Mouse (Mus musculus) intestine, embryonic 15.5 days (tissue): ENCODE results near the gene 4931428F04Rik. TPM values are rescaled to one million over a fixed set of nuclear protein-coding genes. Genes with fewer than 3 reads are reported as not detected.
"Not testable (repeated sequence)": the region's sequence is repeated elsewhere in the genome, so short reads cannot be mapped to it uniquely, and the experiment has no call there.

Source experiments
- ATAC-seq: fragments of 200-750 bp; cut with Nextera tagmentation; 2 replicates; pipeline ENCODE4 v1.8.0; 2017; ENCODE audit warnings: moderate TSS enrichment, moderate library complexity
- H3K27ac ChIP-seq: fragments of 300-500 bp; sonication (generic); 2 replicates; pipeline ENCODE4 v1.5.1; 2015; ENCODE audit warnings: mild to moderate bottlenecking, inconsistent platforms
- H3K27me3 ChIP-seq: fragments of 300-500 bp; sonication (generic); replicated peaks from 2 replicates; pipeline ENCODE4 v1.6.1; 2015; ENCODE audit warnings: inconsistent platforms
- H3K36me3 ChIP-seq: fragments of 300-500 bp; sonication (generic); 2 replicates; pipeline ENCODE4 v1.6.1; 2015; ENCODE audit warnings: inconsistent platforms
- H3K4me1 ChIP-seq: fragments of 300-500 bp; sonication (generic); replicated peaks from 2 replicates; pipeline ENCODE4 v1.6.1; 2015; ENCODE audit warnings: inconsistent platforms
- H3K4me2 ChIP-seq: fragments of 300-500 bp; sonication (generic); replicated peaks from 2 replicates; pipeline ENCODE4 v1.6.1; 2015; ENCODE audit warnings: mild to moderate bottlenecking, inconsistent platforms
- H3K4me3 ChIP-seq: fragments of 300-500 bp; sonication (generic); replicated peaks from 2 replicates; pipeline ENCODE4 v1.5.1; 2015; ENCODE audit warnings: inconsistent platforms
- H3K9ac ChIP-seq: fragments of 300-500 bp; sonication (generic); 2 replicates; pipeline ENCODE4 v1.6.1; 2015; ENCODE audit warnings: inconsistent platforms
- H3K9me3 ChIP-seq: fragments of 300-500 bp; sonication (generic); 2 replicates; pipeline ENCODE4 v1.6.1; 2016; ENCODE audit warnings: inconsistent platforms
- WGBS: fragments of 180-500 bp; shearing (Covaris S2); methylation state at CpG from one replicate; pipeline ENCODE4 v1.1.7; 2015; 5-methylcytosine and 5-hydroxymethylcytosine counted together
- polyA plus RNA-seq: library from polyadenylated mRNA; unstranded; fragments of >200 nt; fragmentation: Nextera tagmentation; extraction: Ambion mirVana; gene quantifications from 2 replicates; pipeline ENCODE4 v1.2.1, GENCODE M21; 2015

4931428F04Rik gene
- polyA plus RNA-seq, 1 experiment from 2014 or later: 8.6 TPM

DNA sequence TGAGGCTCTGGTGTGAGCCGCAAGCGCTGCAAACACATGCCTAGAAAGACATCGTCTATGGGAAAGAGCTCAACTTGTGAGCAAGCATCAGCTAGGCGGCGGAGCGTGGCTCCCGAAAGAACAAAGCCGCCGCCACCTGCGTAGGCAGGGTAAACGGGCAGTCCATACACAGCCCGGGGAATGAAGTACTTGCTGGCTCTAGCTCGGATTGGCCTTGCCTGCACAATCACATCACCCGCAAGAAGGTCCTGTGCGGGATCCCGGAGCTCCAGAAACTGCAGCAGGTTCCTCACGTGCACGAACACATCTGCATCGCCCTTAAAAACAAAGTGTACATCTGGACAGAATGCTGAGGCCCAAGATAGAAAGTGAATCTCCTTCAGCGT lies 35.9 kb downstream of the 4931428F04Rik start:
- Histone ChIP-seq H3K9me3 (no peaks in the 10 kb centered on the region), H3K4me1 (peaks cover 22% of the 10 kb centered on the region), H3K27ac (peak overlapping the region; percentile 86; the same call in 1 of the 2 replicates), H3K4me2 (peak overlapping the region; percentile 99), H3K4me3 (peak overlapping the region; percentile 61), H3K9ac (peak overlapping the region; percentile 71), H3K36me3 (peaks cover 27% of the 10 kb centered on the region), H3K27me3 (peaks cover 5% of the 10 kb centered on the region; the same call in 1 of the 2 replicates)
- WGBS: 44% methylated on average over 20 of the region's 20 CpGs
- peak; percentile 19 for ATAC-seq

DNA sequence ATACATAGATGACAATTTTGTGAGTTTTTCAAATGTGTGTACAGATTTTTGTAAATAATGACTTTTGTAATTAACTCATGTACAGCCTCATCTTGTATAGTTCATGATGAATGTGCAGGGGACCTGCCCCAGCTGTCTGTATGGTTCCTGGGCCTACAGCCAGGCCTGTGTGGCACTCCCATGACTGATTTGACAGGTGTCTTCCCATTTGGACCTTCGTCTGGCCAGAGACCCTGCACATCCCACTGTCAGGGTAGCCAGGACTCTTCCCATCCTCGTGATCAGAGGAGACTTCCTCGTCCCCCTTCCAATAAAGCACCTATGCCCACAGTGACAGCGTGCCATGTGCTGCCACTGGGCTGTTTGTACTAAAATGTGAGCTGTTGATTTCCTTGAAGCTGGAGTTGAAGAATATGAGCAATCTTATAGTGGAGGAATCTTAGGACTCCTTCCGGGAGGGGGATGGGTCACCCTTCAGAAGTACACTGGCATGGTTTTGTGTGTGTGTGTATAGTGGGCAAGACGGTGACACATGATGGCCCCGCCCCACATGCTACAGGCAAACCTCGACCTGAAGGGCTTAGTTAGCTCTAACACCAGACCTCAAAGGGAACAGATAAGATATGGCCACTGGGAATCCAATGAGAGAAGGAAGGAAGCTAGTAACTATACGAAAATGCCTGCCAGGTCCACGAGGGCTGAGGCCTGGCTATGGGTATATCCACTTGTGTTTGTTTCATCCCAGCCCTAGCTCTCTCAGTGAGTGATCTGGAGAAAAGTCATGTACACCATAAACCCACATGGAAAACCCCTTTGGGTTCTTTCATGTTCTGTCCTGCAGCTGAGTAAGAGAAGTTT lies 36.8 kb downstream of the 4931428F04Rik start:
- Histone ChIP-seq H3K4me3 (no peak overlapping the region), H3K27ac (no peak overlapping the region), H3K9ac (no peak overlapping the region), H3K4me1 (peaks cover 22% of the 10 kb centered on the region), H3K27me3 (no peaks in the 10 kb centered on the region), H3K9me3 (no peaks in the 10 kb centered on the region), H3K4me2 (no peak overlapping the region), H3K36me3 (peaks cover 29% of the 10 kb centered on the region)
- no peak for ATAC-seq
- WGBS: 81% methylated on average over 10 of the region's 10 CpGs

DNA sequence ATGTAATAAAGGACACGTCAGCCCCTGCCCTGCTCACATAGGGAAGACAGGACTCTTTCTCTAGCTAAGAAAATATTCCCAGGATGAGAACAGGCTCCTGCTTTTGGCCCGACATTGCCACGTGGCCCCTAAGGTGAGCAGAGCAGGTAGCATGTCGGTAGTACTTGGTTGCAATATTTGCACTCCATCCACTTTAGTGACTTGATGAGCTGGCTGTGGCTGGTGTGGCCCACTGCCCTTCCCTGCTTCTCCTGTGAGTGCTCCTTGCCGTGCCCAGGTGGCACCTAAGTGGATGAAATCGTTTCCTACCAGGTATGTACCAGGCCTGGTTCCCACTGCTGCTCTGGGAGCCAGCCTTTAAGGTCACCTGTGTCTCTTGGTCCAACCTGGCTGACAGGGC lies 37.7 kb downstream of the 4931428F04Rik start:
- Histone ChIP-seq H3K4me3 (no peak overlapping the region), H3K9me3 (no peaks in the 10 kb centered on the region), H3K9ac (no peak overlapping the region), H3K4me2 (no peak overlapping the region), H3K27me3 (no peaks in the 10 kb centered on the region), H3K36me3 (peaks cover 32% of the 10 kb centered on the region), H3K27ac (no peak overlapping the region), H3K4me1 (peaks cover 22% of the 10 kb centered on the region)
- 93% methylated on average over 6 of the region's 6 CpGs for WGBS
- ATAC-seq: no peak

DNA sequence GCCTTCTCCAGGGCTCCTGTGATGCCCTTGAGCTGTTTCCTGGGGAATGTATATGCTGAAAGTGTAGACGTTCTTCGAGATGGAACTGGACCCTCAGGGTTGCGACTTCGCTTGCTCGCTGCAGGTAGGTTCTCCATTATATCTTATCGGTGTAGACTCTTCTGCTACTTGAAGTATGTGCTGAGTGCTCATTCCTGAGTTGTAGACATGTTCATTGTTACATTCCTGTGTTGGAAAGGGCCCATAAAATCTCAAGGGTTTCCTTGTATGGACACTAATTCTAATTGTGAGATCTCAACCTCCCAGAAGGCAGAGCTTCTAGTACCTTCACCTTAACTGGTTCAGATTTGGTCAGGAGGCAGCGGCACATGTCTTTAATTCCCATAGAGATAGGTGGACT lies 48.6 kb downstream of the 4931428F04Rik start:
- no peak overlapping the region for H3K4me2 ChIP-seq
- peaks cover 14% of the 10 kb centered on the region for H3K36me3 ChIP-seq
- no peaks in the 10 kb centered on the region for H3K27me3 ChIP-seq
- WGBS: 95% methylated on average over 7 of the region's 7 CpGs
- H3K9me3 ChIP-seq: no peaks in the 10 kb centered on the region
- no peak for ATAC-seq
- H3K4me3 ChIP-seq: no peak overlapping the region
- no peak overlapping the region for H3K27ac ChIP-seq
- H3K4me1 ChIP-seq: no peaks in the 10 kb centered on the region
- H3K9ac ChIP-seq: no peak overlapping the region

DNA sequence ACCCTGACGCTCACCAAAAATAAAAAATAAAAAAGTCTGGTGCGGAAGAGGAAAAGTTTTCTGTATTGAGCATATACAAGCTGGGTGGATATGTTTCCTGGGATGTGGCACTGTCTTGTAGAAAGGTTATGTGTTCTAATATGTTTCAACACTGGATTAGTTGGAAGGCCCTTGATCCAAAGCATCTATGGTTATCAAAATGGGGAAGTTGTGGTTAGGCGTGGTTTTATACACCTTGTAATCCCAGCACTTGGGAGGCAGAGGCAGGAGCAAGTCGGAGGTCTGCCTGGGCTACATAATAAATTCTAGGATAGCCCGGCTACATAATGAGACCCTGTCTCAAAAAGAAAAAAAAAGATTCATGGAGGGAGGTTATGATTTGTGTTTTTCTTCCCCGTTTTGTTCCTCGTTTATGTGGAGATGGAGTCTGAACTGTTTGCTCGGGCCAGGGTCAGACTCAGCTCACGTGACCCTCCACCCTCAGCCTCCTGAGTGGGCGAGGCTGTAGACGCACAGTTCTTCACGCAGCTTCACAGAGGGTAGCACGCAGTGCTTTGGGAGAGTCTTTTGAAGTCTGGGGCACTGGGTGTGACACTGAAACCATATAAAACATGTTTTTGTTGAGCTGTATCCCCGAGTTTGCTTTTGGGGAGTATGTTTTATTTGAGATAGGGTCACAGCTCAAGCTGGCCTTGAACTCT lies 52.1 kb downstream of the 4931428F04Rik start:
- Histone ChIP-seq H3K27me3 (no peaks in the 10 kb centered on the region), H3K27ac (no peak overlapping the region), H3K4me3 (no peak overlapping the region), H3K4me2 (no peak overlapping the region), H3K9me3 (no peaks in the 10 kb centered on the region), H3K4me1 (0 out of 2 replicates have a peak, but pooled peaks cover 2% of the 10 kb centered on the region), H3K9ac (no peak overlapping the region), H3K36me3 (peaks cover 17% of the 10 kb centered on the region)
- ATAC-seq: no peak
- 88% methylated on average over 14 of the region's 14 CpGs for WGBS

DNA sequence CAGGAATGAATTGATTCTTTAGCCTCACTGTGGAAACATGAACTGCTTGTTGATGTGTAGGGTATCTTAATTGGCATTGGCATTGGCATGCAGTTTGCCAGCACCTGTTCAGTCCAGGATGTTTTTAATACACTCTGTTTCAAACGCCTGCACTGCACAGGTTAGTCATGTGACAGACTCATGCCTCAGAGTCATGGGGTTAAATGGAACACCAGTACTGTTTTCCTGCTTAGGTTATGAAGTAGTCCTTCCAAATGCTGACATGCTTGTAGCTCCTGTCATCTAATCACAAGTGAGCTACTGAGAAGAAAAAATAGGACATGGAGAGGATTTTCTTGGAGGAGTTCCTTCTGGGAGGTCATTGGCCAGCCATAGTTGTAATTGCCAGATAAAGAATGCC lies 54.5 kb downstream of the 4931428F04Rik start:
- H3K27ac ChIP-seq: no peak overlapping the region
- H3K4me2 ChIP-seq: no peak overlapping the region
- no peaks in the 10 kb centered on the region for H3K27me3 ChIP-seq
- H3K9me3 ChIP-seq: no peaks in the 10 kb centered on the region
- H3K4me1 ChIP-seq: 0 out of 2 replicates have a peak, but pooled peaks cover 2% of the 10 kb centered on the region
- WGBS: 68% methylated on average over 1 of the region's 1 CpGs
- no peak overlapping the region for H3K9ac ChIP-seq
- no peak overlapping the region for H3K4me3 ChIP-seq
- ATAC-seq: no peak
- peaks cover 8% of the 10 kb centered on the region; the same call in 1 of the 2 replicates for H3K36me3 ChIP-seq

DNA sequence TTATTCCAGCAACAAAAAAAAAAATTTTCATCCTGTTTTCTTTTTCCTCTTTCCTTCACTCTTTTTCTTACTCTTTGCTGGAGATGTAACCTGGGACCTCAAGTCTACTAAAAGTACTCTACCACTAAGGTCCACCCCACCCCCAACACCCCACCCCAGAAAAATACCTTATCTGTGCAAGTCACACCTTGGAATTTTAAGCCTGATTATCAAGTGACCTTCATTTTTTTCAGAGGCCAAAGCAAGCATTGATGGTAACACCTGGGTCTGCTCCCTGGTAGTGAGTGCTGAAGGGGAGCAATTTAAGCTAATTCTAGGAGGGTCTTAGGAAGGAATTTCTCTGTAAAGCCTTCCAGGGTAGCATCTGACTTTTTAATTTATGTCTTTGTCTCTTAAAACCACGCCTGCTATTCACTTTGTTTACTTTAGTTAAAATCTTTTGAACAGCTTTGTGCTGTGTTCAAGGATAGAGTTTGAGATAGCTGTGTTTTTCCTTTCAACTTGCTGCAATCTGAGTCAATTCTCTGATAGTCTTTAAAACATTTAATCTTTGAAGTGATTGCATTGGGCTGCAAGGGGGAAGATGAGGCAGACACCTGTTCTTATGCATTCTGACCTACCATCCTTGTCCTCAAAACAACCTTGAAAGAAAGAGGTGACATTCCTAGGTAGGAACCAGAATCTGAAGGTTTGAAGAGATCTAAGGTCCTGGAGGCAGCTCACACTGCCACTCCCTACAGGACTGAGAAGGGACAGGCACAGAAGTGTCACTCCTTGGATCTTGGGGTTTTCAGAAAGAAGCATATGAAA lies 56.3 kb downstream of the 4931428F04Rik start:
- H3K27me3 ChIP-seq: no peaks in the 10 kb centered on the region
- H3K36me3 ChIP-seq: 0 out of 2 replicates have a peak, but pooled peaks cover 3% of the 10 kb centered on the region
- ATAC-seq: 0 out of 2 replicates have a peak, but pooled peaks have one; percentile 23
- H3K4me1 ChIP-seq: 0 out of 2 replicates have a peak, but pooled peaks cover 2% of the 10 kb centered on the region
- no peak overlapping the region for H3K4me2 ChIP-seq
- H3K4me3 ChIP-seq: no peak overlapping the region
- H3K27ac ChIP-seq: no peak overlapping the region
- 22% methylated on average over 1 of the region's 1 CpGs for WGBS
- no peaks in the 10 kb centered on the region for H3K9me3 ChIP-seq
- H3K9ac ChIP-seq: no peak overlapping the region

DNA sequence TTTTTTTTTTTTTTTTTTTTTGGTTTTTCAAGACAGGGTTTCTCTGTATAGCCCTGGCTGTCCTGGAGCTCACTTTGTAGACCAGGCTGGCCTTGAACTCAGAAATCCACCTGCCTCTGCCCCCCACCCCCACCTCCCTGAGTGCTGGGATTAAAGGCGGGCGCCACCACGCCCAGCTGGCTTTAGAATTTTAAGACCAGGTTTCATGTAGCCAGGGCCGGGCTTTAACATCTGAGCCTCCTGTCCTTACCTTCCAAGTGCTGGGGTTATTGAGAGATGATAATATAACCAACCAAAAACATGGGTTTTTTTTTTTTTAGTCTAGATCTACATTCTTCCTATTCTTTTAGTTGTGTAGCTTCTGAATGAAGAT lies 57.4 kb downstream of the 4931428F04Rik start:
- H3K27me3 ChIP-seq, ATAC-seq, H3K9me3 ChIP-seq, H3K4me2 ChIP-seq, H3K27ac ChIP-seq, H3K9ac ChIP-seq, H3K4me3 ChIP-seq, H3K36me3 ChIP-seq, H3K4me1 ChIP-seq: not testable (repeated sequence)
- 92% methylated on average over 4 of the region's 4 CpGs for WGBS

DNA sequence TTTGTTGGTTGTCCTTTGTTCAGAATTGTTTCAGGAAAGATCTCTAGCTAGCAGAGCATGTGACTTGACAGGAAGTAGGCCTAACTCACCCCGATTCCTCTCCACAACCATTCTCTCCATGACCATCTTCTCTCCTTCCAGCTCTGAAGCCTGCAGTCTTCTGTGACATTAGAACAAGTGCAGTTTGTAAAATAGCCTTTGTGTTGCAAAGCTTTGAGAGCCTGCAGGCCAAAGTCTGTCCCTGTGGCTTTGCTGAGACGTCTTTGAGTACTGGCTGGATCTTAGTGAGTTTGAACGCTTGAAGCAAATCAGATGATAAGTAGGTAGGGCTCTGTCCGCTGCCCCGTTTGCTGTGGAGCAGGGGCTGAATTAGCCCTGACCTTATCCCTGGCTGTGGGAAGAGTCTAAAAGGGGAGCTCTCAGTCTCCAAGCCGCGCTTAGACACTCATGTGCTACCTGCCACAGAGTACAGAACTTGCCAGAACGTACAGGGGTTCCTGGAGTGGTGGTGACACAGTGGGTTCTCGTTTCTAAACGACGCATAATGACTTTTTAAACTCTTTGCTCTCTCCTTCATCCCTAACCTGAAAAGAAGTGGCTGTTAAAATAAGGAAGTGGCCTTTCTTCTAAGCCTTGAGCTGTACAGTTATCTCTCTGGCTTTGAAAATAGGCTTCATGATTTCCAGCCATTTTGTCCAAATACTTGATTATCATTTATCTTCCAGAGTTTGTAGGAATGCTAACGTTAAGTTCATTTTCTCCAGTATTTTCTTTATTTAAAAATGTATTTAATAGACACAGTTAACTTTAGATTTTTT lies 58.0 kb downstream of the 4931428F04Rik start:
- H3K4me2 ChIP-seq: no peak overlapping the region
- H3K27me3 ChIP-seq: no peaks in the 10 kb centered on the region
- no peak overlapping the region for H3K9ac ChIP-seq
- no peak overlapping the region for H3K4me3 ChIP-seq
- 80% methylated on average over 12 of the region's 12 CpGs for WGBS
- H3K36me3 ChIP-seq: 0 out of 2 replicates have a peak, but pooled peaks cover 3% of the 10 kb centered on the region
- H3K27ac ChIP-seq: no peak overlapping the region
- 0 out of 2 replicates have a peak, but pooled peaks cover 2% of the 10 kb centered on the region for H3K4me1 ChIP-seq
- no peaks in the 10 kb centered on the region for H3K9me3 ChIP-seq
- ATAC-seq: no peak
